Mouse (Mus musculus) intestine, postnatal 0 days (tissue): Measurements from ENCODE around the gene Cep72. TPM values are rescaled to one million over a fixed set of nuclear protein-coding genes. Genes with fewer than 3 reads are reported as not detected.

ENCODE experiments used
- ATAC-seq: fragments of 200-750 bp; cut with Nextera tagmentation; 2 replicates; pipeline ENCODE4 v1.8.0; 2017; ENCODE audit warnings: mild to moderate bottlenecking, moderate TSS enrichment, moderate library complexity
- H3K27ac ChIP-seq: fragments of 300-500 bp; sonication (generic); 2 replicates; pipeline ENCODE4 v1.5.1; 2014; ENCODE audit warnings: mild to moderate bottlenecking, low read depth, low read length, moderate library complexity
- H3K27me3 ChIP-seq: fragments of 300-500 bp; sonication (generic); replicated peaks from 2 replicates; pipeline ENCODE4 v1.6.1; 2014; ENCODE audit warnings: low read length, mixed read lengths; ENCODE audit not compliant: control insufficient read depth, insufficient read depth
- H3K36me3 ChIP-seq: fragments of 300-500 bp; sonication (generic); 2 replicates; pipeline ENCODE4 v1.6.1; 2014; ENCODE audit warnings: mild to moderate bottlenecking, moderate library complexity; ENCODE audit not compliant: control insufficient read depth, insufficient read depth
- H3K4me1 ChIP-seq: fragments of 300-500 bp; sonication (generic); replicated peaks from 2 replicates; pipeline ENCODE4 v1.6.1; 2014; ENCODE audit warnings: antibody characterized with exemption, low read length, mixed read lengths; ENCODE audit not compliant: control insufficient read depth, insufficient read depth
- H3K4me2 ChIP-seq: fragments of 300-500 bp; sonication (generic); replicated peaks from 2 replicates; pipeline ENCODE4 v1.6.1; 2014; ENCODE audit warnings: low read depth, mild to moderate bottlenecking, moderate library complexity
- H3K4me3 ChIP-seq: fragments of 300-500 bp; sonication (generic); 2 replicates; pipeline ENCODE4 v1.5.1; 2014; ENCODE audit warnings: low read depth, low read length
- H3K9ac ChIP-seq: fragments of 300-500 bp; sonication (generic); 2 replicates; pipeline ENCODE4 v1.6.1; 2014; ENCODE audit warnings: mild to moderate bottlenecking, low read depth, low read length
- H3K9me3 ChIP-seq: fragments of 300-500 bp; sonication (generic); 2 replicates; pipeline ENCODE4 v1.6.1; 2016; ENCODE audit warnings: mixed run types; ENCODE audit not compliant: control insufficient read depth
- CTCF ChIP-seq: sonication (generic); IDR thresholded peaks from 2 replicates; pipeline ENCODE4 v1.5.1; 2016; ENCODE audit warnings: low read depth, mild to moderate bottlenecking, control low read depth, antibody characterized with exemption, moderate library complexity
- WGBS: fragments of 180-500 bp; shearing (Covaris S2); extraction: QIAGEN DNeasy Blood & Tissue Kit; methylation state at CpG from one replicate; pipeline ENCODE4 v1.1.7; 2014; 5-methylcytosine and 5-hydroxymethylcytosine counted together
- polyA plus RNA-seq: library from polyadenylated mRNA; unstranded; fragments of >200 nt; fragmentation: Nextera tagmentation; extraction: Ambion mirVana; gene quantifications from 2 replicates; pipeline ENCODE4 v1.2.1, GENCODE M21; 2015

The Cep72 gene
- 4.1 and 6.5 TPM in 2 replicates for polyA plus RNA-seq

- no peaks in the 10 kb centered on the region for H3K27me3 ChIP-seq
- TF ChIP-seq CTCF: no peak
- H3K36me3 ChIP-seq: no peaks in the 10 kb centered on the region
- peak within 1 kb of the TSS; percentile 93 for H3K4me3 ChIP-seq
- no peaks in the 10 kb centered on the region for H3K9me3 ChIP-seq
- H3K4me2 ChIP-seq: peak within 1 kb of the TSS; percentile 70
- peak; percentile 95 for ATAC-seq
- WGBS: 3% methylated on average over 48 of the region's 48 CpGs
- H3K9ac ChIP-seq: peak within 1 kb of the TSS; percentile 72
- H3K4me1 ChIP-seq: no peaks in the 10 kb centered on the region
- peak within 1 kb of the TSS; percentile 74 for H3K27ac ChIP-seq
Observed at GRCm38 (mm10) chr13:74061613-74062377, at the start of gene Cep72. Gene Cep72, minus strand, starts transcription at chr13:74062299.

- no peak for TF ChIP-seq CTCF
- Histone ChIP-seq H3K9me3 (no peaks in the 10 kb centered on the region), H3K27ac (no peak overlapping the region), H3K36me3 (no peaks in the 10 kb centered on the region), H3K9ac (no peak overlapping the region), H3K4me2 (no peak overlapping the region), H3K4me3 (no peak overlapping the region), H3K27me3 (no peaks in the 10 kb centered on the region), H3K4me1 (peaks cover 24% of the 10 kb centered on the region)
- WGBS: 70% methylated on average over 2 of the region's 2 CpGs
- no peak for ATAC-seq
Observed at GRCm38 (mm10) chr13:74107410-74107809, 45.3 kb upstream of the Cep72 start.

- Histone ChIP-seq H3K27ac (peak overlapping the region; percentile 92), H3K27me3 (no peaks in the 10 kb centered on the region), H3K36me3 (no peaks in the 10 kb centered on the region), H3K4me2 (no peak overlapping the region), H3K4me3 (no peak overlapping the region), H3K4me1 (peaks cover 20% of the 10 kb centered on the region), H3K9ac (no peak overlapping the region), H3K9me3 (no peaks in the 10 kb centered on the region)
- TF ChIP-seq CTCF: no peak
- ATAC-seq: peak; percentile 75
- WGBS: 39% methylated on average over 7 of the region's 7 CpGs
Observed at GRCm38 (mm10) chr13:74104417-74104816, 42.3 kb upstream of the Cep72 start.

GRCm38 (mm10) chr13:74102831-74103582 lies 40.9 kb upstream of the Cep72 start:
- ATAC-seq: no peak

GRCm38 (mm10) chr13:74102108-74102830 lies 40.2 kb upstream of the Cep72 start:
- Histone ChIP-seq H3K27me3 (no peaks in the 10 kb centered on the region), H3K4me3 (no peak overlapping the region), H3K27ac (peak overlapping the region; percentile 92), H3K9ac (no peak overlapping the region), H3K9me3 (no peaks in the 10 kb centered on the region), H3K4me2 (no peak overlapping the region), H3K36me3 (no peaks in the 10 kb centered on the region), H3K4me1 (peaks cover 16% of the 10 kb centered on the region)
- WGBS: 46% methylated on average over 8 of the region's 8 CpGs
- ATAC-seq: peak; percentile 87
- TF ChIP-seq CTCF: no peak

More at GRCm38 (mm10) chr13:74102831-74103582, 40.9 kb upstream of the Cep72 start:
- Histone ChIP-seq H3K36me3 (no peaks in the 10 kb centered on the region), H3K9ac (no peak overlapping the region), H3K27me3 (no peaks in the 10 kb centered on the region), H3K9me3 (no peaks in the 10 kb centered on the region), H3K27ac (peak overlapping the region; percentile 92), H3K4me3 (no peak overlapping the region), H3K4me1 (peaks cover 16% of the 10 kb centered on the region), H3K4me2 (no peak overlapping the region)
- 70% methylated on average over 4 of the region's 4 CpGs for WGBS
- no peak for TF ChIP-seq CTCF

- TF ChIP-seq CTCF: no peak
- Histone ChIP-seq H3K9ac (no peak overlapping the region), H3K4me1 (peaks cover 12% of the 10 kb centered on the region), H3K9me3 (no peaks in the 10 kb centered on the region), H3K27me3 (no peaks in the 10 kb centered on the region), H3K4me3 (no peak overlapping the region), H3K27ac (no peak overlapping the region), H3K36me3 (no peaks in the 10 kb centered on the region), H3K4me2 (0 out of 2 replicates have a peak overlapping the region, but pooled peaks have one; percentile 6)
- WGBS: 36% methylated on average over 6 of the region's 6 CpGs
- no peak for ATAC-seq
Observed at GRCm38 (mm10) chr13:74098913-74099312, 36.8 kb upstream of the Cep72 start.
